Mouse (Mus musculus) brain, adult 2 months (tissue): Measurements from ENCODE around the gene Katnb1.

Experiments used
- DNase-seq: peaks from one replicate; pipeline ENCODE4 v3.0.0; 2011; ENCODE audit warnings: low read depth, low spot score

Gene Katnb1

GRCm38 (mm10) chr8:95139051-95139365 lies 58.0 kb downstream of the Katnb1 start:
- DNase-seq, result no peak

DNA sequence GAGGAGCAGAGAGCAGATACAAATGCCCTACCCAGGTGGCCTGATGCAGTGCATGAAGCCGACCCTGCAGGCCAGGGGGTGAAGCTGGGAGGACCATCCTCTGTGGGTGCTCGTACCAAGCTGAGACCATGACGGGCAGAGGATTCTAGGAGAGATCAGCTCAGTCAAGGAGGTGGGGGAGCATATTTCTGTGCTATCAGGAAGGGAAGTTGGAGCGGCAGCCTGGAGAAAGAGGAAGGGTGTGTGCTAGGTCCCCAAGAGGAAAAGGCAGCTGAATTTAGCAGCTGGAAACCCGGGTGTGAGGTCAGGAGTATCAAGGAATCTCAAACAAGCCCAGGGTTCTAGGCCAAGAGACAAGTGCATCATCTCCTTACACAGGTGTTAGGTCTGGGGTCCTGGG lies 59.6 kb downstream of the Katnb1 start:
- DNase-seq, result no peak

GRCm38 (mm10) chr8:95141026-95141425 lies 60.0 kb downstream of the Katnb1 start:
- no peak for DNase-seq

DNA sequence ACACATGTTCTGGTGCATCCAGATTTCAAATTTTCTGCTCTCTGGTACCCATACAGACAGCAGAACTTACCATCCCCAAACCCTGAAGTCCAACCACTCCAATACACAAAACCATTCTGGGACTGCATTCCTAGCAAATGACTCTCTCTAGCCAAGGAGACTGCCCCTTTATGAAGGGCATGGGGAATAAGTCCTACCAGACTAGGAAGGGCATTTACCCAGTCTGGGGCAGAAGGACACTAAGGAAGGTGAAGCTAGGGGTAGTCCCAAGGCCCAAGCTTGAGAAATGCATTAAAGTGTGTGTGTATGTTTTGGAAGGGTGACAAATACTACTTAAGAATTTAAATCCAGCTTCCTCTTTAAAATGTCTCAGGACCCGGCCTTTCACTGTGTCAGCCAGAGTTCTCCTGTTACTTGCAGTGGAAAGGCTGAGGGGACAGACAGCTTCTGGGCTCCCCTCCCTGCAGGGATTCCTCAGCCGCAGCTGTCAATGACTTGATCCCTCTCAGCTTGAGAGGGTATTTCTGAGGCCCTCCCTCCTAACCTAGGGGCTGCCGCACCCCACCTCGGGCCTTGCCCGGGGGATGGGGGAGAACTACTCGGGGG lies 60.6 kb downstream of the Katnb1 start:
- DNase-seq, result peak; percentile 20

GRCm38 (mm10) chr8:95142075-95142831 lies 61.3 kb downstream of the Katnb1 start:
- DNase-seq, result peak; percentile 91

- peak; percentile 85 for DNase-seq
Measured at GRCm38 (mm10) chr8:95142985-95143804, 62.2 kb downstream of the Katnb1 start.

- DNase-seq, result peak; percentile 70
Measured at GRCm38 (mm10) chr8:95143805-95144630, 63.0 kb downstream of the Katnb1 start.

DNA sequence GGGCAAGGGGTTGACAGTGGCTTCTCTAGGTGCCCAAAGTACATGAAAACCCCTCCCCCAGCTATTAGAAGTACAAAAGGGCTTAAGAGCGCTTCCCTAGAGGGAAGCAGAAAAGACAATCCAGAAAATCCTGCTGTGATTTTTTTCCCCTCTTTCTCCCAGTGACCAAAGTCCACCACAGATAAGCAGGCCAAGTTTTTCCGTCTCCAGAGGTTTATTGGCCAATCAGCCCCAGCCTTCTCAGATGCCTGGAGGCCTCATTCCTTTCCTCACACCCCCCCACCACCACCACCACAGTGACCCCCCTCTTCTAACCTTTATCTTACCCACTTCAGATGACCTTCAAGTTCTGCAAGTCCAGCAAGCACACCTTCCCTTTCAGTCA lies 63.6 kb downstream of the Katnb1 start:
- DNase-seq, result no peak

DNA sequence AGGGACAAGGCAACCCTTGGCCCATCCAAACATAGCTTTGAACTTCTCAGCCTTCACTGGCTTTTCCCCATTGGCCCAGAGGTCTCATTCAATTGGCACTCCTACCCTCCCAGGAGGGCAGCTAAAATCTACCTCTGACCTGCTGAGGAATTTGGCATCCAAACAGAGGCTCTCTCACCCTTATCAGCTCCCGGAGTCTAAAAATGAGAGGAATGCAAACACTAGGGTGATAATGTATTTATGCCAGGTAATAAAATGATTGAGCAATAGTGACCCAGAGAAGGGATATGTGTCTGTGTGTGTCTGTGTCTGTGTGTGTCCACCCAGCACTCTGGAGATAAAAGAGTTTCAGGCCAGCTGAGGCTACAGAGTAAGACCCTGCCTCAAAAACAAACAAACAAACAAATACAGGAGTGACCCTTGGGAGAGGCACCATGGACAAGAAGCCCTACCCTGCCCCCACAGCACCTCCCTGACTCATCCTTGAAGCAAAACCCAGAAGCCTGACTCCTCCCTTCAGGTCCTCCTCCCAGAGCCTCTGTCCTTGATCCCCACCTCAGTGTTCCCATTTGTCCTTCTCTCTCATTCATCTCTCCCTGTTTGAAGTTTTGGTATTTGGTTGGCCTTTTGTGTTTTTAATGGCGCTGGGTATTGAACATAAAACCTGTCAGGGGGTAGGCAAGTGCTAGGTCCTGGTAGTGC lies 65.2 kb downstream of the Katnb1 start:
- no peak for DNase-seq

DNA sequence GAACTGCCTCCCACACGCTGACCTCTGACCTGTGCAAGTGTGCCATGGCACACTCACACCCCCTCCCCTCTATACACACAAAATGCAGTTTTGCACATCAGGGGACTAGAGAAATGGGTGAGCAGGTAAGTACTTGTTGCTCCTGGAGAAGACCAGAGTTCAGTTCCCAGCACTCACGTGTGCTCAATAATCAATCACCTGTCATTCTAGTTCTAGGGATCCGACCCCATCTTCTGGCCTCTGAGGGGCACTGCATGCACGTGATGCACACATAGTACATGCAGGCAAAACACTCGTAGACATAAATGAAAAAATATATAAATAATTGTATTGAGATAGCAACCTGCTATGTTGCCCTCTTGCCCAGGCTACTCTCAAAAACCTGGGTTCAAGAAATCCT lies 65.9 kb downstream of the Katnb1 start:
- DNase-seq, result no peak

DNA sequence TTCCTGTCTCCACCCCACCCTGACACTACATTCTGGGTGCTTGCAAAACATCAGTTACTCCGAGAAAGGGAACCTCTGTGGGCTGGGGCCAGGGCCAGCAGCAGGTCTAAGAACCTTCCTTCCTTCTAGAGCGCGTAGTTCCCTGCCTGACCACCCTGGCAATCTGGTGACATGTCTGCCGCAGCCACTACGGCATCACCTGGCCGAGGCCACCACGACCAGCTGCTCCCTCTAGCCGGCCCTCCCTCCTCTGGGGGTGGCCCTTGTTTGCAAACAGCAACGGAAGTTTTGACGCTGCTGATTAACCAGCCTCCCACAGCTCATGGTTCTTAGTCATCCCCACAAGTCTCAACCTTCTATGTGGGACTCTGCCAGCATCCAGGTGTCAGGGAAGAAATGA lies 68.4 kb downstream of the Katnb1 start:
- DNase-seq, result peak; percentile 24

- no peak for DNase-seq
Measured at GRCm38 (mm10) chr8:95150608-95151007, 69.6 kb downstream of the Katnb1 start.
